Comparison of ENCODE assay signal across 7 mouse cellular contexts in genomic region chr11:95712563-95713224, GRCm38 (mm10). TPM values are rescaled to one million over a fixed set of nuclear protein-coding genes. Genes with fewer than 3 reads are reported as not detected.
DNase-seq lines count a peak whose midpoint lies in the region; ATAC-seq and TF ChIP-seq lines count a peak whose summit lies in the region.

Gene Zfp652, plus strand, starts transcription at chr11:95712673.

- no peaks in the 10 kb centered on the region for H3K27me3 ChIP-seq in intestine, embryonic 15.5 days (replicated peaks)
- H3K27me3 ChIP-seq in midbrain, embryonic 12.5 days: no peaks in the 10 kb centered on the region
- H3K27me3 ChIP-seq in small intestine, adult 2 months (ENCODE audit: control insufficient read depth, insufficient read depth, low read length): no peaks in the 10 kb centered on the region

- H3K4me1 ChIP-seq in intestine, embryonic 15.5 days (replicated peaks): peaks cover 9% of the 10 kb centered on the region
- peaks cover 24% of the 10 kb centered on the region for H3K4me1 ChIP-seq in midbrain, embryonic 12.5 days
- H3K4me1 ChIP-seq in small intestine, adult 2 months (ENCODE audit: control insufficient read depth, insufficient read depth, insufficient read length, low read length): peaks cover 5% of the 10 kb centered on the region; the same call in 1 of the 2 replicates

- TF ChIP-seq CTCF in small intestine, adult 2 months (IDR thresholded peaks at IDR 0.05; ENCODE audit: extremely low read depth, insufficient read length, insufficient replicate concordance, low read depth, low read length): no peak

- H3K4me2 ChIP-seq in intestine, embryonic 15.5 days (replicated peaks): peak within 1 kb of the TSS; percentile 77
- H3K4me2 ChIP-seq in midbrain, embryonic 12.5 days (replicated peaks): peak within 1 kb of the TSS; percentile 95

- TF ChIP-seq POLR2A in small intestine, adult 2 months (IDR thresholded peaks at IDR 0.05; ENCODE audit: low read depth, low read length): peak; percentile 47; the same call in 1 of the 2 replicates

- H3K9ac ChIP-seq in intestine, embryonic 15.5 days: peak within 1 kb of the TSS; percentile 98
- H3K9ac ChIP-seq in midbrain, embryonic 12.5 days (replicated peaks): peak within 1 kb of the TSS; percentile 98

- H3K9me3 ChIP-seq in intestine, embryonic 15.5 days: no peaks in the 10 kb centered on the region
- no peaks in the 10 kb centered on the region for H3K9me3 ChIP-seq in midbrain, embryonic 12.5 days

- peak within 1 kb of the TSS; percentile 98 for H3K27ac ChIP-seq in intestine, embryonic 15.5 days
- H3K27ac ChIP-seq in midbrain, embryonic 12.5 days (replicated peaks): peak within 1 kb of the TSS; percentile 97
- peak within 1 kb of the TSS; percentile 65 for H3K27ac ChIP-seq in small intestine, adult 2 months (ENCODE audit: insufficient read depth, low read depth, low read length)

- ATAC-seq in intestine, embryonic 15.5 days: peak; percentile 95
- peak; percentile 90 for ATAC-seq in midbrain, embryonic 12.5 days (ENCODE audit: low FRiP score, low read depth)

- intact Hi-C loops in gastrocnemius, postnatal 36 days (cut with DNase I): no loop called here
- intact Hi-C loops in left cerebral cortex, postnatal 4 days (cut with DNase I): no loop called here

- H3K36me3 ChIP-seq in intestine, embryonic 15.5 days: no peaks in the 10 kb centered on the region
- H3K36me3 ChIP-seq in midbrain, embryonic 12.5 days: no peaks in the 10 kb centered on the region
- no peaks in the 10 kb centered on the region for H3K36me3 ChIP-seq in small intestine, adult 2 months (ENCODE audit: control insufficient read depth, insufficient read depth, low read length)

- peak; percentile 92 for DNase-seq in adrenal gland, adult 2 months
- peak; percentile 93 for DNase-seq in embryo, embryonic 11 days
- DNase-seq in gastrocnemius, postnatal 36 days: peak; percentile 72
- peak; percentile 92 for DNase-seq in left cerebral cortex, postnatal 4 days

- under 1% methylated on average over 50 of the region's 103 CpGs for WGBS in intestine, embryonic 15.5 days
- under 1% methylated on average over 35 of the region's 103 CpGs for WGBS in midbrain, embryonic 12.5 days
- WGBS in small intestine, adult 2 months: 2% methylated on average over 77 of the region's 103 CpGs

- peak within 1 kb of the TSS; percentile 99 for H3K4me3 ChIP-seq in intestine, embryonic 15.5 days (replicated peaks)
- peak within 1 kb of the TSS; percentile 93 for H3K4me3 ChIP-seq in midbrain, embryonic 12.5 days
- peak within 1 kb of the TSS; percentile 95 for H3K4me3 ChIP-seq in small intestine, adult 2 months (ENCODE audit: low read depth, low read length)

RNA-seq across cellular contexts. Expression of gene Zfp652, which starts in this region (rescaled TPM):
- total RNA-seq in adrenal gland, adult 2 months (2021): 10 to 100 TPM; 39.6 to 40.7 TPM
- polyA plus RNA-seq in adrenal gland, adult 2 months (2012; rRNA removed): 20.7 and 24.9 TPM in 2 replicates
- total RNA-seq in gastrocnemius, postnatal 36 days (2021): 10 to 100 TPM; 83.7 to 86.6 TPM
- 18.0 and 18.4 TPM in 2 replicates for polyA plus RNA-seq in intestine, embryonic 15.5 days (2015; fragmentation: Nextera tagmentation; extraction: Ambion mirVana)
- total RNA-seq in left cerebral cortex, postnatal 4 days (2021): 10 to 100 TPM; 50.8 to 53.1 TPM
- polyA plus RNA-seq in midbrain, embryonic 12.5 days (2016; fragmentation: Nextera tagmentation; extraction: Ambion mirVana): 28.2 and 29.4 TPM in 2 replicates
- 12.4 and 25.1 TPM in 2 replicates for polyA plus RNA-seq in small intestine, adult 2 months (2012; rRNA removed)

Comparison
In these comparisons a context has a peak if more than half of its experiments do, and no peak if none do; other contexts are left out.
1. Peak in every context shown above with its lines: DNase-seq, ATAC-seq, H3K4me3 ChIP-seq and H3K27ac ChIP-seq.